Mouse (Mus musculus) intestine, postnatal 0 days (tissue): Measurements from ENCODE around the gene Batf. TPM values are rescaled to one million over a fixed set of nuclear protein-coding genes. Genes with fewer than 3 reads are reported as not detected.

Source experiments
- ATAC-seq: fragments of 200-750 bp; cut with Nextera tagmentation; 2 replicates; pipeline ENCODE4 v1.8.0; 2017; ENCODE audit warnings: mild to moderate bottlenecking, moderate TSS enrichment, moderate library complexity
- H3K27ac ChIP-seq: fragments of 300-500 bp; sonication (generic); 2 replicates; pipeline ENCODE4 v1.5.1; 2014; ENCODE audit warnings: mild to moderate bottlenecking, low read depth, low read length, moderate library complexity
- H3K27me3 ChIP-seq: fragments of 300-500 bp; sonication (generic); replicated peaks from 2 replicates; pipeline ENCODE4 v1.6.1; 2014; ENCODE audit warnings: low read length, mixed read lengths; ENCODE audit not compliant: control insufficient read depth, insufficient read depth
- H3K36me3 ChIP-seq: fragments of 300-500 bp; sonication (generic); 2 replicates; pipeline ENCODE4 v1.6.1; 2014; ENCODE audit warnings: mild to moderate bottlenecking, moderate library complexity; ENCODE audit not compliant: control insufficient read depth, insufficient read depth
- H3K4me1 ChIP-seq: fragments of 300-500 bp; sonication (generic); replicated peaks from 2 replicates; pipeline ENCODE4 v1.6.1; 2014; ENCODE audit warnings: antibody characterized with exemption, low read length, mixed read lengths; ENCODE audit not compliant: control insufficient read depth, insufficient read depth
- H3K4me2 ChIP-seq: fragments of 300-500 bp; sonication (generic); replicated peaks from 2 replicates; pipeline ENCODE4 v1.6.1; 2014; ENCODE audit warnings: low read depth, mild to moderate bottlenecking, moderate library complexity
- H3K4me3 ChIP-seq: fragments of 300-500 bp; sonication (generic); 2 replicates; pipeline ENCODE4 v1.5.1; 2014; ENCODE audit warnings: low read depth, low read length
- H3K9ac ChIP-seq: fragments of 300-500 bp; sonication (generic); 2 replicates; pipeline ENCODE4 v1.6.1; 2014; ENCODE audit warnings: mild to moderate bottlenecking, low read depth, low read length
- H3K9me3 ChIP-seq: fragments of 300-500 bp; sonication (generic); 2 replicates; pipeline ENCODE4 v1.6.1; 2016; ENCODE audit warnings: mixed run types; ENCODE audit not compliant: control insufficient read depth
- CTCF ChIP-seq: sonication (generic); IDR thresholded peaks from 2 replicates; pipeline ENCODE4 v1.5.1; 2016; ENCODE audit warnings: low read depth, mild to moderate bottlenecking, control low read depth, antibody characterized with exemption, moderate library complexity
- WGBS: fragments of 180-500 bp; shearing (Covaris S2); extraction: QIAGEN DNeasy Blood & Tissue Kit; methylation state at CpG from one replicate; pipeline ENCODE4 v1.1.7; 2014; 5-methylcytosine and 5-hydroxymethylcytosine counted together
- polyA plus RNA-seq: library from polyadenylated mRNA; unstranded; fragments of >200 nt; fragmentation: Nextera tagmentation; extraction: Ambion mirVana; gene quantifications from 2 replicates; pipeline ENCODE4 v1.2.1, GENCODE M21; 2015

Batf gene
- polyA plus RNA-seq, 1 experiment from 2014 or later: 2.5 TPM

DNA sequence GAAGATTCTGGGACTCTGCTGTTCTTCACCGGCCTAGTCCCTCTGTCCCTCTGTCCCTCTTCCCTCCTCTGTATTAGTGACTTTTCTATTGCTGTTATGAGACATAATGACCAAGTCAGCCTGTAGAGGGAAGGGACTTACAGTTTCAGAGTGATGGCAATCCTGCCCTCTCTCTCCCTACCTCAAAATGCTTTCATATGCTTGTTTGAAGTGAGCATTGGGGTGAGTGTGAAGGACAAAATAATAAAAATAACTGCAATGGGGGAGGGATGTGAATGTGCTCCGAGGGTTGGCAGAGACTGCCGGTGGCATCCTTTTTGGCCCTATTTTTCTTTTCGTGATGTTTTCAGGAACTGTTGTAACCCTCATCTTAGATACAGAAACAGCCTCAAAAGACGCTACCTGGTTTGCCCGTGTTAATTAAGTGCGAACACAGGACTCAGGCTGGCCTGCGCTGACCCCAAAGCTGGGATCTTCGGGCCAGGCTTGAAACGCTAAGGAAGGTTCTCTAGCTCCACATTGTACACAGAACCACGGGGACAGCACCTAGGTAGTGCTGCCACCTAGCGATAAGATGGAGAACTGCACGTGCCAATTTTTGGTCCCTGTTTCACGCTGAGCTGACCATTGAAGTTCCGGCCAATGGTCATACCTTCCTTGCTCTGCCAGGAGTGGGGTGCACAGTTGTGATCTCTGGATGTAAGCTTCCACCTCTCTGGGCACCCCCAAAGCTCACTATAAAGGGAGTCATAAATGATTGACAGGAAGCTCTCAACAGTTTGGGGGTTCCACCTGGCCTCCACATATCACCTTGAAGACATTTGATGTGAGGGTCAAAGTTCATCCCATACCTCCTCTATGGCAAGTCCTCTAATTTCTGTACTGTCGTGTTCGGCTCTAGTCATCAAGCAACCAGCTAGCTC is 42.8 kb downstream of the Batf start:
- peak; percentile 98 for TF ChIP-seq CTCF
- no peaks in the 10 kb centered on the region for H3K27me3 ChIP-seq
- no peak overlapping the region for H3K4me2 ChIP-seq
- no peaks in the 10 kb centered on the region for H3K36me3 ChIP-seq
- H3K27ac ChIP-seq: no peak overlapping the region
- no peaks in the 10 kb centered on the region for H3K4me1 ChIP-seq
- WGBS: 40% methylated on average over 17 of the region's 17 CpGs
- no peak overlapping the region for H3K4me3 ChIP-seq
- H3K9me3 ChIP-seq: no peaks in the 10 kb centered on the region
- ATAC-seq: peak; percentile 25; the same call in 1 of the 2 replicates
- no peak overlapping the region for H3K9ac ChIP-seq

DNA sequence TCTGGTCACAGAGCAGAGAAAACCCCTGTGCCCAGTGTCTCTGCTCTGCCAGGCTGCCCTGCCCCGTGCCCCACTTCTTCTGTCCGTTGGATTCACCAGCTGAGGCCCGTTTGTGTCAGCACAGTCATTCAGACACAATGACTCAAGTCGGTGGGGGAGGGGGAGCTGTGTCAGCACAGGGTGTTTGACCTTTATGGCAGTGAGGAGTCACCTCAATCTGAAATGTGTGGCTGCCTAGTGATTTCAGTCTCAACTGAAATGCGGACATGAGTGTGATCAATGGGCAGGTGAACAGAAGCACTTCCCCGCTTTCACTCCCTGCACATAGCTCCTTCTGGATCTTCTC is 43.4 kb downstream of the Batf start:
- no peak overlapping the region for H3K27ac ChIP-seq
- ATAC-seq: no peak
- no peak overlapping the region for H3K4me3 ChIP-seq
- no peaks in the 10 kb centered on the region for H3K9me3 ChIP-seq
- H3K4me1 ChIP-seq: no peaks in the 10 kb centered on the region
- H3K36me3 ChIP-seq: no peaks in the 10 kb centered on the region
- no peaks in the 10 kb centered on the region for H3K27me3 ChIP-seq
- 56% methylated on average over 6 of the region's 6 CpGs for WGBS
- no peak overlapping the region for H3K4me2 ChIP-seq
- H3K9ac ChIP-seq: no peak overlapping the region
- no peak for TF ChIP-seq CTCF

DNA sequence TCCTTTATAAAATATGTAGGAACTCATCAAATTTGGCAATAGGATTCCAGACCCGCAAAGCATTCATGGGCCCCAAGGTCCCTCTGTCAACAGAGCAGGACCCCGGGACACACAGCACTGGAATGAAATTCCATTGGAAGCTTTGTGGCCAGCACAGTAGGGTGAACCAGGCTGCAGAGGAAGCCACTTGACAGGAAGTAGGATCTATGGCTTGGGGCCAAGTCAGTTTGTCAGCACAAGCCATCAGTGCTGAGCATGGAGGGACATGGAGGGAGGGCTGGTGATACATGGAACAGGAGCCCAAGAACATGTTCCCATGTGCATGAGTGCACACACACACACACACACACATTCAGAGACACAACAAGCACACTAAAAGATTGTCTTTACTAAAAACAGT is 49.7 kb downstream of the Batf start:
- Histone ChIP-seq H3K9me3 (no peaks in the 10 kb centered on the region), H3K27ac (no peak overlapping the region), H3K27me3 (no peaks in the 10 kb centered on the region), H3K36me3 (no peaks in the 10 kb centered on the region), H3K4me2 (no peak overlapping the region), H3K4me3 (no peak overlapping the region), H3K4me1 (no peaks in the 10 kb centered on the region), H3K9ac (no peak overlapping the region)
- no peak for TF ChIP-seq CTCF
- no peak for ATAC-seq
- 70% methylated on average over 2 of the region's 2 CpGs for WGBS

DNA sequence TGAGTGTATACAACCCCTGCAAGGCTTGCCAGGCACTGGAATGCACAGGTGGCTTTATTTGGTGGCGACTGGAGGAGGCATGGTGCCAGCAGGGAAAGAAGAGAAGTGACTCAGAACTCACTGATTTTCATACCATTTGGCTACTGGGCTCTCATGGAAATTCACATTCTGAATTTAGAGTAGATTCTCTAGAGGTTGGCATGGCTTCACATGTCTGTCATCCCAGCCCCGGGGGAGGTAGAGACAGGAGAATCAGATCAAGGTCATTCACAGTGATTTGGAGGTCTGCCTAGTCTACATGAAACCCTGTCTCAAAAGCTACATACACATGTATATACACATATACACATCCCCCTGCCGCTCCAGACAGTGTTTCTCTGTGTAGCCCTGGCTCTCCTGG is 50.5 kb downstream of the Batf start:
- Histone ChIP-seq H3K9ac (no peak overlapping the region), H3K27me3 (no peaks in the 10 kb centered on the region), H3K4me1 (no peaks in the 10 kb centered on the region), H3K27ac (no peak overlapping the region), H3K9me3 (no peaks in the 10 kb centered on the region), H3K4me2 (no peak overlapping the region), H3K36me3 (no peaks in the 10 kb centered on the region), H3K4me3 (no peak overlapping the region)
- 91% methylated on average over 3 of the region's 3 CpGs for WGBS
- no peak for TF ChIP-seq CTCF
- no peak for ATAC-seq

DNA sequence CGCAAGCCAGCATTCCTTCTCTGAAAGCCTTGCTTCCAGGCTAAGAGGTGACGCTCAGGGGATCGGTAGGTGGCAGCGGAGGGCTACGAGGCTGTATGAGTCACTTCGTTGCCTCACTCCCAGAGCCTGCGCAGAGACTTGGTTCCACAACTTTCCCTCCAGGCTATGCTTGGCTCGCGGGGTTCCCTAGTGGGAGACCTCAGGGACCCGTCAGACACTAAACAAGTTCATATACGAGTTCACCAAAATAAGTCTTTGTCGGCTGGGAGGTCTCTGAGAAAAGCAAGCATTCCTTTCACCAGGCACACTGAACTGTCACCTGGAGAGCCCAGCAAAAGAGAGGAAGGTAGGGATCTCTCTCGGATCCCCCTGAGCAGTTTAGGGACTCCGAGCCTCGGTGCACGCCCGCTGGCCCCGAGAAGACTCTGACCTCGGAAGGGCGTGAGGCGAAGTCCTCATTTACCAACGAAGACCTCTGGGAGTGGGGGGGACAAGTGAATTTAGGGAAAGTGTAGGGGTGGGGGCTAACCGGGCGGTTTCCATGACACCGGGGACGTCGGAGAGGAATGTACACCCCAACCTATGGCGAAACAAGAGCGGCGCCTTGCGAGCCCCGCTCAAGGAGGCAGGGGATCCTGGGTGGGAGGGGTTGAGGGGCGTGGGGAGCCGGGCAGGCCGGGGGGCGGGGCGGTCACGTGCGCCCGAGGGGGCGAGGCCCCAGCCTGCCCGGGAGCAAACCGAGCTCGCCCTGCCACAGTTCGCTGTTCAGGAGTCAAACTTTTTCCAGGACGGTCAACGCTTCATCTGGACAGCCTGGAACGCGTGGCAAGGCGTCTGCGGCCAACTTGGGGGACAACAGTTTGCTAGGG is 59.6 kb downstream of the Batf start, which contains the start of gene Flvcr2:
Gene Flvcr2, plus strand, starts transcription at position 713 of the 869 bp plus-strand sequence.
- peak within 1 kb of the TSS; percentile 73 for H3K27ac ChIP-seq
- TF ChIP-seq CTCF: peak; percentile 97
- no peaks in the 10 kb centered on the region for H3K36me3 ChIP-seq
- under 1% methylated on average over 48 of the region's 51 CpGs for WGBS
- H3K4me2 ChIP-seq: peak within 1 kb of the TSS; percentile 82
- H3K4me1 ChIP-seq: 0 out of 2 replicates have a peak, but pooled peaks cover 6% of the 10 kb centered on the region
- peak within 1 kb of the TSS; percentile 47 for H3K4me3 ChIP-seq
- no peaks in the 10 kb centered on the region for H3K9me3 ChIP-seq
- peak; percentile 85 for ATAC-seq
- no peaks in the 10 kb centered on the region for H3K27me3 ChIP-seq
- H3K9ac ChIP-seq: peak within 1 kb of the TSS; percentile 40

DNA sequence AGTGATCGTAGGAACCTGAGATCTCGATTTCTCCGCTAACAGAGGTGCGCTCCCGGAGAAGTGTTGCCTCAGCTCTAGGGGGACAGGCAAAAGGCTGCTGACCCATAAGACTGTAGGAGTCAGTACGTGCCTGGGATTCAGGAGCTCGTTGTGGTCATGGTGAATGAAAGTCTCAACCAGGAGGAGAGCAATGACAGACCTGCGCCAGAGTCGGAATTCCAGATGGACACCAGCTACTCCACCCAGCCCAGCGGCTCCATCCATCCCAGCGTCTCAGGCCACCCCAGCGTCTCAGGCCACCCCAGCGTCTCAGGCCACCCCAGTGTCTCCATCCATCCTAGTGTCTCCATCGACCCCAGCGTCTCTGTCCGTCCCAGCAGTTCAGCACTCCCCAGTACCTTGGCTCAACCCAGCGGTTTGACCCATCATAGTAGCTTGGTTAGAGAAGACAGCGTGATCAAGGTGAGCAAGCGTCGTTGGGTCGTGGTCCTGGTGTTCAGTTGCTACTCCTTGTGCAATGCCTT is 60.3 kb downstream of the Batf start:
- WGBS: 23% methylated on average over 21 of the region's 21 CpGs
- no peak for TF ChIP-seq CTCF
- 0 out of 2 replicates have a peak, but pooled peaks cover 6% of the 10 kb centered on the region for H3K4me1 ChIP-seq
- peak overlapping the region; percentile 47 for H3K4me3 ChIP-seq
- H3K9me3 ChIP-seq: no peaks in the 10 kb centered on the region
- H3K4me2 ChIP-seq: peak overlapping the region; percentile 82
- H3K9ac ChIP-seq: peak overlapping the region; percentile 40
- no peak for ATAC-seq
- peak overlapping the region; percentile 73 for H3K27ac ChIP-seq
- no peaks in the 10 kb centered on the region for H3K27me3 ChIP-seq
- H3K36me3 ChIP-seq: no peaks in the 10 kb centered on the region
